Mouse (Mus musculus): ENCODE results near the gene Rasgrp3. TPM values are rescaled to one million over a fixed set of nuclear protein-coding genes. Genes with fewer than 3 reads are reported as not detected.

The Rasgrp3 gene
- 0.43 and 0.60 TPM in 2 replicates for polyA plus RNA-seq (2011; ENCODE audit: insufficient read depth, insufficient read length, low read depth, missing spikeins)

- no peak within 1 kb of the TSS for H3K4me3 ChIP-seq (ENCODE audit: low read depth, low read length)
- H3K36me3 ChIP-seq (ENCODE audit: control insufficient read depth, insufficient read depth, low read length, poor library complexity, severe bottlenecking) = no peaks in the 10 kb centered on the region
- TF ChIP-seq CTCF (IDR thresholded peaks at IDR 0.05; ENCODE audit: low read depth, low read length) (no peak), POLR2A (IDR thresholded peaks at IDR 0.05; ENCODE audit: insufficient read depth, low read length) (no peak), EP300 (IDR thresholded peaks at IDR 0.05; ENCODE audit: insufficient read depth, low read depth, low read length) (no peak)
- H3K9ac ChIP-seq (ENCODE audit: low read depth, poor library complexity, severe bottlenecking) = no peak within 1 kb of the TSS
- H3K27me3 ChIP-seq (ENCODE audit: control insufficient read depth, insufficient read depth, low read length, poor library complexity, severe bottlenecking) = no peaks in the 10 kb centered on the region; the same call in 1 of the 2 replicates
- no peaks in the 10 kb centered on the region for H3K9me3 ChIP-seq (replicated peaks; ENCODE audit: control insufficient read depth, insufficient read depth, low read length, poor library complexity, severe bottlenecking)
- H3K27ac ChIP-seq (ENCODE audit: insufficient read depth, low read length) = no peak within 1 kb of the TSS
- H3K4me1 ChIP-seq (ENCODE audit: control insufficient read depth, insufficient read depth, low read length) = no peaks in the 10 kb centered on the region
Observed at GRCm38 (mm10) chr17:75435599-75435998, at the start of gene Rasgrp3. Gene Rasgrp3 (plus strand): TSS chr17:75435896.

- Histone ChIP-seq H3K36me3 (ENCODE audit: control insufficient read depth, insufficient read depth, low read length, poor library complexity, severe bottlenecking) (no peaks in the 10 kb centered on the region), H3K27me3 (ENCODE audit: control insufficient read depth, insufficient read depth, low read length, poor library complexity, severe bottlenecking) (no peaks in the 10 kb centered on the region), H3K9ac (ENCODE audit: low read depth, poor library complexity, severe bottlenecking) (no peak overlapping the region), H3K4me1 (ENCODE audit: control insufficient read depth, insufficient read depth, low read length) (no peaks in the 10 kb centered on the region), H3K27ac (ENCODE audit: insufficient read depth, low read length) (no peak overlapping the region), H3K9me3 (replicated peaks; ENCODE audit: control insufficient read depth, insufficient read depth, low read length, poor library complexity, severe bottlenecking) (no peaks in the 10 kb centered on the region), H3K4me3 (ENCODE audit: low read depth, low read length) (no peak overlapping the region)
- no peak for TF ChIP-seq EP300 (IDR thresholded peaks at IDR 0.05; ENCODE audit: insufficient read depth, low read depth, low read length)
- TF ChIP-seq CTCF (IDR thresholded peaks at IDR 0.05; ENCODE audit: low read depth, low read length) = no peak
- no peak for TF ChIP-seq POLR2A (IDR thresholded peaks at IDR 0.05; ENCODE audit: insufficient read depth, low read length)
Observed at GRCm38 (mm10) chr17:75388402-75388801, 47.3 kb upstream of the Rasgrp3 start.

GRCm38 (mm10) chr17:75390142-75390541, 45.6 kb upstream of the Rasgrp3 start:
- H3K4me1 ChIP-seq (ENCODE audit: control insufficient read depth, insufficient read depth, low read length) = no peaks in the 10 kb centered on the region
- H3K9me3 ChIP-seq (replicated peaks; ENCODE audit: control insufficient read depth, insufficient read depth, low read length, poor library complexity, severe bottlenecking) = no peaks in the 10 kb centered on the region
- H3K27ac ChIP-seq (ENCODE audit: insufficient read depth, low read length) = no peak overlapping the region
- TF ChIP-seq CTCF (IDR thresholded peaks at IDR 0.05; ENCODE audit: low read depth, low read length) (peak; percentile 21), EP300 (IDR thresholded peaks at IDR 0.05; ENCODE audit: insufficient read depth, low read depth, low read length) (no peak), POLR2A (IDR thresholded peaks at IDR 0.05; ENCODE audit: insufficient read depth, low read length) (no peak)
- no peak overlapping the region for H3K4me3 ChIP-seq (ENCODE audit: low read depth, low read length)
- no peaks in the 10 kb centered on the region for H3K36me3 ChIP-seq (ENCODE audit: control insufficient read depth, insufficient read depth, low read length, poor library complexity, severe bottlenecking)
- no peak overlapping the region for H3K9ac ChIP-seq (ENCODE audit: low read depth, poor library complexity, severe bottlenecking)
- H3K27me3 ChIP-seq (ENCODE audit: control insufficient read depth, insufficient read depth, low read length, poor library complexity, severe bottlenecking) = no peaks in the 10 kb centered on the region

GRCm38 (mm10) chr17:75391429-75392192, 44.1 kb upstream of the Rasgrp3 start:
- H3K27me3 ChIP-seq (ENCODE audit: control insufficient read depth, insufficient read depth, low read length, poor library complexity, severe bottlenecking) = no peaks in the 10 kb centered on the region
- no peak overlapping the region for H3K4me3 ChIP-seq (ENCODE audit: low read depth, low read length)
- no peaks in the 10 kb centered on the region for H3K4me1 ChIP-seq (ENCODE audit: control insufficient read depth, insufficient read depth, low read length)
- no peak overlapping the region for H3K27ac ChIP-seq (ENCODE audit: insufficient read depth, low read length)
- no peak overlapping the region for H3K9ac ChIP-seq (ENCODE audit: low read depth, poor library complexity, severe bottlenecking)
- TF ChIP-seq CTCF (IDR thresholded peaks at IDR 0.05; ENCODE audit: low read depth, low read length) (no peak), POLR2A (IDR thresholded peaks at IDR 0.05; ENCODE audit: insufficient read depth, low read length) (no peak), EP300 (IDR thresholded peaks at IDR 0.05; ENCODE audit: insufficient read depth, low read depth, low read length) (no peak)
- no peaks in the 10 kb centered on the region for H3K36me3 ChIP-seq (ENCODE audit: control insufficient read depth, insufficient read depth, low read length, poor library complexity, severe bottlenecking)
- no peaks in the 10 kb centered on the region for H3K9me3 ChIP-seq (replicated peaks; ENCODE audit: control insufficient read depth, insufficient read depth, low read length, poor library complexity, severe bottlenecking)

- Histone ChIP-seq H3K27me3 (ENCODE audit: control insufficient read depth, insufficient read depth, low read length, poor library complexity, severe bottlenecking) (no peaks in the 10 kb centered on the region), H3K36me3 (ENCODE audit: control insufficient read depth, insufficient read depth, low read length, poor library complexity, severe bottlenecking) (no peaks in the 10 kb centered on the region), H3K4me3 (ENCODE audit: low read depth, low read length) (no peak overlapping the region), H3K27ac (ENCODE audit: insufficient read depth, low read length) (no peak overlapping the region), H3K9me3 (replicated peaks; ENCODE audit: control insufficient read depth, insufficient read depth, low read length, poor library complexity, severe bottlenecking) (no peaks in the 10 kb centered on the region), H3K4me1 (ENCODE audit: control insufficient read depth, insufficient read depth, low read length) (no peaks in the 10 kb centered on the region), H3K9ac (ENCODE audit: low read depth, poor library complexity, severe bottlenecking) (no peak overlapping the region)
- no peak for TF ChIP-seq EP300 (IDR thresholded peaks at IDR 0.05; ENCODE audit: insufficient read depth, low read depth, low read length)
- TF ChIP-seq POLR2A (IDR thresholded peaks at IDR 0.05; ENCODE audit: insufficient read depth, low read length) = no peak
- TF ChIP-seq CTCF (IDR thresholded peaks at IDR 0.05; ENCODE audit: low read depth, low read length) = no peak
Observed at GRCm38 (mm10) chr17:75406405-75406804, 29.3 kb upstream of the Rasgrp3 start.

- no peaks in the 10 kb centered on the region for H3K36me3 ChIP-seq (ENCODE audit: control insufficient read depth, insufficient read depth, low read length, poor library complexity, severe bottlenecking)
- TF ChIP-seq POLR2A (IDR thresholded peaks at IDR 0.05; ENCODE audit: insufficient read depth, low read length) = no peak
- no peak for TF ChIP-seq EP300 (IDR thresholded peaks at IDR 0.05; ENCODE audit: insufficient read depth, low read depth, low read length)
- TF ChIP-seq CTCF (IDR thresholded peaks at IDR 0.05; ENCODE audit: low read depth, low read length) = no peak
- H3K27ac ChIP-seq (ENCODE audit: insufficient read depth, low read length) = no peak overlapping the region
- H3K9me3 ChIP-seq (replicated peaks; ENCODE audit: control insufficient read depth, insufficient read depth, low read length, poor library complexity, severe bottlenecking) = no peaks in the 10 kb centered on the region; the same call in 1 of the 2 replicates
- no peaks in the 10 kb centered on the region for H3K4me1 ChIP-seq (ENCODE audit: control insufficient read depth, insufficient read depth, low read length)
- no peak overlapping the region for H3K4me3 ChIP-seq (ENCODE audit: low read depth, low read length)
- no peaks in the 10 kb centered on the region for H3K27me3 ChIP-seq (ENCODE audit: control insufficient read depth, insufficient read depth, low read length, poor library complexity, severe bottlenecking)
- no peak overlapping the region for H3K9ac ChIP-seq (ENCODE audit: low read depth, poor library complexity, severe bottlenecking)
Observed at GRCm38 (mm10) chr17:75416861-75417260, 18.8 kb upstream of the Rasgrp3 start.
